Mouse (Mus musculus): ENCODE results near the gene Stum.
A peak's percentile ranks its signal among the peaks of the same experiment; 100 is the strongest.

The Stum gene

DNA sequence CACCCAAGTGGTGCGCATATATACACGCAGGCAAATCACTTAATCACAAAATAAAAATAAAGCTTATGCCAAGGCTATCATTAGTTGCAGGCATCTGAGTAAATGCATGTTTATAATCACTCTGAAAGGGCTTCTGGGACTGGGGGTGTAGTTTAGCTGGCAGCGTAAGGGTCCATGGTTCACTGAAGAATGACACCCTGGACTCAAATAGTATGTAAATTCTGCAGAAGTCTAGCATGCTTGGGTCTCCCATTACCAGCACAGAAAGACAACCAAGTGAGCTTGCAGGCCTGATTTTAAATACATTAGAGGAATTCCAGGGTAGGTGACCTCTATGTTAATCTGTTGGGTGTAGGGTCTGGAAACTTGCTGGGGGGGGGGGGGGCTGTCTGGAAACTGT is 16.5 kb upstream of the Stum start:
- peak; percentile 55 to 58 for DNase-seq (ENCODE audit: low spot score in 2 of 2)

DNA sequence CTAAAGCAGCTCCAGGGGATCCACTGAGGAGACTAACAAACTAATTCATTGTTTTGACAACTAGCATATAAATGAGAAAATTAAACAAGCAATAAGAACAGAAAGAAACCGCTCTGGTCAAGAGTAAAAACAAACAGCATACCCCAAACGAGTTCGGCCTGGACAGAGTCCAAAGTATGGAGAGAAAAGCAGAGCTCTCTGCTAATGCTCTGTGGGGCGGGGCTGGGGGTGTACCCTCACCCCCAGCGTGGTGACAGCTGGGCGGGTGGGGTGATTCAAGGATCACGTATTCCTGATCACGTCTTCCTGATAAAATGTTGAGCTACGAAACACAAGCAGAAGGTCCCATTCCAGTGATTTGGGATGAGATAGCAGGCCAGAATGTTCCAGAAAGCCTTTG is 9.5 kb upstream of the Stum start:
- no peak for DNase-seq (ENCODE audit: low spot score in 2 of 2)

DNA sequence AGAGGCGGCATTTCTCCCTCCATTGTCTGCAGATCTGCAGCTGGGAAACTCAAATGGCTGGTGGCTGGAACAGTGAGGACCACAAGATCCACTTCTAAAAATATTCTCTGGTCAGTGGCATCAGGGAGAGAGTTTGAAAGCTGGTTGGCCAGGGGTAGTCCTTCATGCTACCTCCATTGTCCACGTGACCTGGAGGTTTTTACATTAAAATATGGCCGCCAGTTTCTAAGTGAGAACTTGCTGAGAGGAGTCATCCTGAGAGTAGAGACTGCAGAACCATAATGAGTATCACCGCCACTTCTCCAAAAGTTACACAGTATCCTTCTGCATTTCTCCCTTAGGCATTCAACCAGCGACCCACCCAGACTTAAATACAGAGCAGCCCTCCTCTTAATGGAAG is 2.0 kb upstream of the Stum start:
- no peak for DNase-seq (ENCODE audit: low spot score in 2 of 2)

DNA sequence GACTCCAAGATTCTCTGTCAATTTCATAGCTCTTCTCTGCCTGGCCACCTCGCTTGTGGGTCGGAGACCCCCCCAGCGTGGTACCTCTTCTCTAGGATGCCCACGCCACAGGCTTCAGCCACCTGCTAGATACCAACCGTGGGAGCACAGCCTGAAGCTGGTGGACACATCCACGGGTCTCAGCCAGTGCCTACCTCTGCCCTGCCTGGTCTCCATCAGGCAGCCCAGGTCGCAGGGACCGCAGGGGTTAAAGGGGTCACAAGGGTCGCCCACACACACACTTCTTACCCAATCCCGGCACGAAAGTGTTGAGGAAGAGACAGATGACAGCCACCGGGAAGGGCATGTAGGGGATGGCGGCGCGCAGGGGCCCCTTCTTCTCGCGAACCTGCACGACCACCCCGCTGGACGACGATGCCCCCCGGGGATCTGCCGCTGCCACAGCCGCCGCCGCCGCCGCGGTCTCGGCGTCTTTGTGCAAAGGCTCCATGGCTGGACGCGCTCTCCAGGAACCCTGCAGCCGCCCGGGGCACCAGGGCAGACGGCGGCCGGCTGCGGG is 385 bp downstream of the Stum start:
- DNase-seq (ENCODE audit: low spot score in 2 of 2): no peak

- no peak for DNase-seq (ENCODE audit: low spot score in 2 of 2)
Observed at GRCm38 (mm10) chr1:180481956-180482355, 1.3 kb downstream of the Stum start.

- no peak for DNase-seq (ENCODE audit: low spot score in 2 of 2)
Observed at GRCm38 (mm10) chr1:180481331-180481730, 2.0 kb downstream of the Stum start.

DNA sequence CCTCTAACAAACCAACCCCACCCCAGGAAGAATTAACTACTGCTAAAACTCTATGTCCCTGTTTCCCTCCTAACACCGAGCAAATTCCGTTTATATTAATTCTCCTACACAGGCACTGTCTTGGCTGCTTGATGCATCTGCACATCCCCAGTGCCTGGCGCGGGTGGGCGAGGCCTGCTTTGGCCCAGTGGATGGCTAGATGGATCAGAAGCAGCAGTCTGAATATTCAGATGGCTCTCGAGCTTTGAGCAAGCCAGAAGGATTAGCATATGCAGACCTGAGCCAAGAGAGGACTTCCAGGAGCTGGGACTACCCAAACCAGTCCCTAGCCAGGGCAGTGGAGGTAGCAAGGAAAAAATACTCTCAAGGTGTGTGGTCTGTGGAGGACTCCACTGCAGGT is 3.0 kb downstream of the Stum start:
- DNase-seq (ENCODE audit: low spot score in 2 of 2): no peak

- no peak for DNase-seq (ENCODE audit: low spot score in 2 of 2)
Observed at GRCm38 (mm10) chr1:180473566-180473965, 9.7 kb downstream of the Stum start.

DNA sequence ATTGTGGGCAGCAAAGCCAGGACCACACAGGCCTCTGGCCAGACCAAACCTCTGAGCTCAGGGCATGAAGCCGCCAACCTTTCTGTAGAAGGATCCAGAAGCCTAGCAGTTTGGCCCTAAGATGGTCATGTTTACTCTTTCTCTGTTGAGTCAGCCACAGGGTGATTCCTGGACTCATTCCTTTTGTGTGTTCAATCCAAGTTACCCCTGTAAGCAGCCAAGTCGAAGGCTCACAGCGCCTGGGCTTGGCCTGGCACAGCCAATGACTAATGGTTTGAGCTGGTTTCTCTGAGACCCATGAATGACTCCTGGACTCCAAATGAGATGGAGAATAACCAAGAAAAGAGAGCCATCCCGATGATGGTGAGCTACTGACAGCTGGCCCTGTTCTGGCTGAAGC is 15.3 kb downstream of the Stum start:
- no peak for DNase-seq (ENCODE audit: low spot score in 2 of 2)

GRCm38 (mm10) chr1:180465620-180466019 is 17.7 kb downstream of the Stum start:
- DNase-seq (ENCODE audit: low spot score in 2 of 2): no peak

DNA sequence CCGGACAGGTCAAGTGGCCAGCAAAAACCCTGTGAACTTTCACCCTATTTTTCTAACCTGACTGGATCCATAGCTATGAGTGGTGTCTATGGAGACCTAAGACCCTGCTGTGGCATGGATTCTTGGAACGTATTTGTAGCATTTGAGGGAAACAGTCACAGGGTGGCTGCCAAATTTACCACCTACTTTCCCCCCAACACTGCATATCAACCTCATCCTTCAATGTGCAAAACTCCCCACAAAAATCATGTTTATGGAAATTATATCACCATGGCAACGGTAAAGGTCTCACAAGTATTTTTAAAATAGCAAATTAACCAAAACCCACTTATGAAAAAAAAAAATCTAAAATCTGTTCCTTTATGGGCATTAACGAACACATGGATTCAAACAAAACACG is 18.9 kb downstream of the Stum start:
- DNase-seq (ENCODE audit: low spot score in 2 of 2): no peak

DNA sequence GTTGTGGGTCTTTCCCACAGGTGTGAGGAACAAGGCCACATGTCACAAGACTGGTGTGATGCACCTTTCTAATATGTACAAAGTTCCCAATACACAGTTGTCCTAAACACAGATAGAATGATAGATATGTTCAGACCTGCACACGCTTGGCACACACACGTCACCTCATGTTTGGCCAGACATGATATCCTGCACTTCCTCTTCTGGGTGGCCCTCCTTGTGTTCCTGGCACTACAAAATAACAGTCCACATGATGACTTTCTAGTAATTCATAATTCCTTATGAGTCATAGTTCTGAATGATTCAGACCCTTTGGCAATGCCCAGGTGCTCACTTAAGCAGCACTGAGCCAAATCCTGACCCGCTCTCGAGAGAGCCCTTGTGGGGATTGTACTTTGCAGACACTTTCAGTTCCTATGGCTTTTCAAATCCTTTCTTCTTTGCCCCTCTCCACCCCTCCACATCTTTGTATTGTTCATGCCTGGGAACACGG is 20.3 kb downstream of the Stum start:
- no peak for DNase-seq (ENCODE audit: low spot score in 2 of 2)

GRCm38 (mm10) chr1:180462396-180462795 is 20.9 kb downstream of the Stum start:
- DNase-seq (ENCODE audit: low spot score in 2 of 2): no peak

GRCm38 (mm10) chr1:180460721-180461120 is 22.6 kb downstream of the Stum start:
- no peak for DNase-seq (ENCODE audit: low spot score in 2 of 2)

DNA sequence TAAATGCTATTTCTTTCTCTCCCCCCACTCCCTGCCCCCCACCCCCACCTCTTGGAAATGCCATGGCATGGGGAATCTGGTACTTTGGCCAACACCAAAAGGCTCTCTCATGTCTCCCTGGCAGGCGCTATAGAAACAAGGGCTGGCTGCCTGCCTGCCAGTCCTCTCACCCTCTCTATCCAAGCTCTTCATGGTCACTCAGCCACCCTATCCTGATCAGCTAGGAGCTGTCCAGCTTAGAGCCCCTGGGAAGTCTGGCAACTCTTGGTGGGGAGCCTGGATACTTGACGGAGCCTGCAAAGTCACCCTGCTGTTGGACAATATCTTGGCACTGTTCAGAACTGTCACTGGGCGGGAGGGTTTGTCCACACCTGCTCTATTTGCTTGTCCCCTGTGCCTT is 24.6 kb downstream of the Stum start:
- DNase-seq (ENCODE audit: low spot score in 2 of 2): no peak

- DNase-seq (ENCODE audit: low spot score in 2 of 2): no peak
Observed at GRCm38 (mm10) chr1:180458274-180458673, 25.0 kb downstream of the Stum start.

DNA sequence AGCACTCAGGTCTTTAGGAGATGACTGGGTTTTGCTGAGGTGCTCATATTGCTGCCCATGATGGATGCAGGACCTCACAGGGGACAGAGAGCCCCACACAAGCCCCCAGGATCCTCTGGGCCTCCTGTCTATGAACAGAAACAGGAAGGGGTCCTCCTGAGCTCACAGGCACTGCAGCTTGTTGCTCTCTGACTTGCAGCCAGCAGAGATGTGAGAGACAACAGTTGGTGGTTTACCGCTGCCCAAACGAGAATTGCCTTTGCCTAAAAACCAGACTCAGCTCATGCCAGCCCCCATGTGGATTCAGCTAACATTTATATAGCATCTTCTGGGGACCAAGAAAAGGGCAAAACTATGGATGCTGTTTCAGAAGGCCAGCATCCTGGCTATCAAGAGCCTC is 33.7 kb downstream of the Stum start:
- DNase-seq (ENCODE audit: low spot score in 2 of 2): no peak

DNA sequence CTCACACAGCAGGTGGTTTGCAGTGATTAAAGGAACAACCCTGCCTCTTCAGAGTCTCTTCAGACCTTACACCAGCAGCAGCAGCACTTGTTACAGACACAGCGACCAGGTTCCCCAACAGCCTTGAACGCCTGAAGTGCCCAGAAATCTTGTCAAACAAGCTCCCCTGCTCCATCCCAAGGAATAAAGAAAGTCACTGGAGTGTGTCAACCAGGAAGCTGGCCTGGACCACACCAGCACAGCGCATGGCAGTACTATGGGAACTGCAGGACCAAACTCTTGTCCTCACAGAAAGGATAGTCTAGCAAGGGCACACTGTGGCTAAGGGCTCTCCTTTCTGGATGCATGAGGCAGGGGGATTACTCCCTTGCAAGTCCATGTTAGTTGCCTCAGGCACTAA is 38.9 kb downstream of the Stum start:
- DNase-seq (ENCODE audit: low spot score in 2 of 2): no peak

- no peak for DNase-seq (ENCODE audit: low spot score in 2 of 2)
Observed at GRCm38 (mm10) chr1:180439496-180439895, 43.8 kb downstream of the Stum start.

- DNase-seq (ENCODE audit: low spot score in 2 of 2): no peak
Observed at GRCm38 (mm10) chr1:180434925-180435324, 48.4 kb downstream of the Stum start.

DNA sequence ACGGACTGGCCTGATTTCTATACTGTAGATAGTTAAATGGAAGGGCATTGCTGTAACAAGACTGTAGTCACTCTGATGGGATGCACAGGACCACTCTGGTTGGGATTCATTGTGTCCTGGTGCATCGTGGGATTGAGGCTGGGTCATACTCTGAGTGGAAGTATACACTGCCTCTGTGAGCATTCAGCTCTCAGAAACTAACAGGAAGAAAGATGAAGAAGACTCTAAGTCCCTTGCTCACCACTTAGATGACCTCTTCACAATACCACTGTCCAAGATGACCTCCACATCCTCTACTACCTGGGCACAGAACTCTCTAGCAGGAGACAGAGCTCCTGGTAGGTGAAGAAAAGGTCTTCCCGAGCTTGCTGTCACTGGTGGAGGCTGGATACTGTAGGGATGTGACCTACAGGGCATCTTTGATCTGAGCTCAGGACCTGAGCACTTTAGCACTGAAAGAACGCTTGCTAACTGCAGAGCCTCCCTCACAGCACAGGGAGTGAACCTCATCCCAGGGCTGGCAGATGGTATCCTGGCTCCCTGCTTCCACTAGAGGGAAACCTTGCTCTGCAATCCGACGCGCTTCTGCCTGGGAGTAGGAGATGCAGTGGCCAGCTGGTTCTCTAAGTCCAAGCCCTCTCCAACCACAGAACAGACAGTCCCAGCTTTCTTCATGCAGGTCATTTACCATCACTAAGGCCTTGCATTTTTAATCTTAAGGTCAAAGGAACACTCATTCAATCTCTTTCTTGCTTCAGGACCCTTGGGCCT is 49.3 kb downstream of the Stum start:
- peak; percentile 27 to 43 for DNase-seq (ENCODE audit: low spot score in 2 of 2)

- DNase-seq (ENCODE audit: low spot score in 2 of 2): no peak
Observed at GRCm38 (mm10) chr1:180433098-180433538, 50.2 kb downstream of the Stum start.

DNA sequence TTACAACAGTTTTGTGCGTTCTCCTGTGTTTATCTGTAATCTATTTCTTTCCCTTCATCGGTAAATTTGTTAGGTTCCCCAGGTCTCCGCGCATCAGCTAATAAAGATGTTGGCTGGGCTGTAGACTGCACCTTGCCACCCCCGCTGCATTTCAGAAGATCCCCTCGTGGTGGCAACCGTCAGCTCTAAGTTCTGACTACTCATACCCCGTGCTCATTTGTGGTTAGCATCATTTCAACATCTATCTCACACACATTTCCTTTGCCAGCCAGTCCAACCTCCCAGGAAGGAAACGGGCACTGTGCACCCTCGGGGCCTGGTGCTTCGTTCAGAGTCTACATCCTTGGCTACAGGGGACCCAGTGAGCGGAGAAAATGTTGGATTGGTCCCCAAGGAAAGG is 51.5 kb downstream of the Stum start:
- DNase-seq (ENCODE audit: low spot score in 2 of 2): peak; percentile 71 to 75

GRCm38 (mm10) chr1:180429819-180430218 is 53.5 kb downstream of the Stum start:
- DNase-seq (ENCODE audit: low spot score in 2 of 2): no peak

Measured in spleen, postnatal 36 days (tissue).